Mouse (Mus musculus): ENCODE results near the gene Srpk2. TPM values are rescaled to one million over a fixed set of nuclear protein-coding genes. Genes with fewer than 3 reads are reported as not detected.
A peak's percentile ranks its signal among the peaks of the same experiment; 100 is the strongest.

The Srpk2 gene
- polyA plus RNA-seq, 1 experiment from 2014 or later: 39.8 TPM

- Histone ChIP-seq H3K4me2 (no peak overlapping the region), H3K9ac (no peak overlapping the region), H3K4me1 (no peaks in the 10 kb centered on the region), H3K36me3 (peaks cover 15% of the 10 kb centered on the region), H3K4me3 (no peak overlapping the region), H3K27ac (no peak overlapping the region), H3K9me3 (no peaks in the 10 kb centered on the region), H3K27me3 (no peaks in the 10 kb centered on the region)
- 89% methylated on average over 7 of the region's 7 CpGs for WGBS
- no peak for ATAC-seq (ENCODE audit: borderline replicate concordance, extremely low read depth, low FRiP score, low TSS enrichment)
Measured at GRCm38 (mm10) chr5:23535692-23536091, 148.7 kb downstream of the Srpk2 start.

- Histone ChIP-seq H3K4me2 (no peak overlapping the region), H3K4me3 (no peak overlapping the region), H3K27me3 (no peaks in the 10 kb centered on the region), H3K9me3 (no peaks in the 10 kb centered on the region), H3K36me3 (no peaks in the 10 kb centered on the region), H3K9ac (no peak overlapping the region), H3K27ac (no peak overlapping the region), H3K4me1 (no peaks in the 10 kb centered on the region)
- WGBS: 84% methylated on average over 7 of the region's 7 CpGs
- ATAC-seq (ENCODE audit: borderline replicate concordance, extremely low read depth, low FRiP score, low TSS enrichment): no peak
Measured at GRCm38 (mm10) chr5:23531541-23532096, 152.8 kb downstream of the Srpk2 start.

- 86% methylated on average over 6 of the region's 6 CpGs for WGBS
- no peaks in the 10 kb centered on the region for H3K36me3 ChIP-seq
- no peak overlapping the region for H3K4me3 ChIP-seq
- no peak overlapping the region for H3K4me2 ChIP-seq
- ATAC-seq (ENCODE audit: borderline replicate concordance, extremely low read depth, low FRiP score, low TSS enrichment): no peak
- no peaks in the 10 kb centered on the region for H3K9me3 ChIP-seq
- no peaks in the 10 kb centered on the region for H3K27me3 ChIP-seq
- H3K27ac ChIP-seq: no peak overlapping the region
- H3K4me1 ChIP-seq: no peaks in the 10 kb centered on the region
- no peak overlapping the region for H3K9ac ChIP-seq
Measured at GRCm38 (mm10) chr5:23531100-23531499, 153.3 kb downstream of the Srpk2 start.

- Histone ChIP-seq H3K27ac (no peak overlapping the region), H3K9me3 (no peaks in the 10 kb centered on the region), H3K4me3 (no peak overlapping the region), H3K4me1 (peaks cover 2% of the 10 kb centered on the region), H3K4me2 (no peak overlapping the region), H3K36me3 (peaks cover 11% of the 10 kb centered on the region), H3K27me3 (no peaks in the 10 kb centered on the region), H3K9ac (no peak overlapping the region)
- WGBS: 49% methylated on average over 3 of the region's 3 CpGs
- ATAC-seq (ENCODE audit: borderline replicate concordance, extremely low read depth, low FRiP score, low TSS enrichment): no peak
Measured at GRCm38 (mm10) chr5:23524621-23525020, 159.8 kb downstream of the Srpk2 start.

GRCm38 (mm10) chr5:23523936-23524335 is 160.5 kb downstream of the Srpk2 start:
- Histone ChIP-seq H3K4me1 (peaks cover 9% of the 10 kb centered on the region), H3K9me3 (no peaks in the 10 kb centered on the region), H3K27me3 (no peaks in the 10 kb centered on the region), H3K27ac (no peak overlapping the region), H3K4me2 (no peak overlapping the region), H3K9ac (no peak overlapping the region), H3K36me3 (peaks cover 11% of the 10 kb centered on the region), H3K4me3 (no peak overlapping the region)
- 74% methylated on average over 3 of the region's 3 CpGs for WGBS
- no peak for ATAC-seq (ENCODE audit: borderline replicate concordance, extremely low read depth, low FRiP score, low TSS enrichment)

- no peak for ATAC-seq (ENCODE audit: borderline replicate concordance, extremely low read depth, low FRiP score, low TSS enrichment)
- H3K9ac ChIP-seq: no peak overlapping the region
- no peak overlapping the region for H3K27ac ChIP-seq
- no peaks in the 10 kb centered on the region for H3K27me3 ChIP-seq
- 88% methylated on average over 1 of the region's 1 CpGs for WGBS
- H3K4me2 ChIP-seq: no peak overlapping the region
- no peak overlapping the region for H3K4me3 ChIP-seq
- H3K9me3 ChIP-seq: no peaks in the 10 kb centered on the region
- peaks cover 14% of the 10 kb centered on the region for H3K4me1 ChIP-seq
- H3K36me3 ChIP-seq: peaks cover 11% of the 10 kb centered on the region
Measured at GRCm38 (mm10) chr5:23521645-23522044, 162.8 kb downstream of the Srpk2 start.

GRCm38 (mm10) chr5:23519679-23520078 is 164.7 kb downstream of the Srpk2 start:
- Histone ChIP-seq H3K4me1 (peaks cover 14% of the 10 kb centered on the region), H3K27ac (no peak overlapping the region), H3K4me3 (no peak overlapping the region), H3K9me3 (no peaks in the 10 kb centered on the region), H3K36me3 (peaks cover 15% of the 10 kb centered on the region), H3K4me2 (no peak overlapping the region), H3K9ac (no peak overlapping the region), H3K27me3 (no peaks in the 10 kb centered on the region)
- ATAC-seq (ENCODE audit: borderline replicate concordance, extremely low read depth, low FRiP score, low TSS enrichment): no peak
- WGBS: 91% methylated on average over 3 of the region's 3 CpGs

GRCm38 (mm10) chr5:23518673-23519072 is 165.7 kb downstream of the Srpk2 start:
- Histone ChIP-seq H3K9ac (no peak overlapping the region), H3K4me3 (no peak overlapping the region), H3K27ac (0 out of 2 replicates have a peak overlapping the region, but pooled peaks have one; percentile 2), H3K27me3 (no peaks in the 10 kb centered on the region), H3K4me2 (no peak overlapping the region), H3K9me3 (no peaks in the 10 kb centered on the region), H3K4me1 (peaks cover 14% of the 10 kb centered on the region), H3K36me3 (peaks cover 18% of the 10 kb centered on the region)
- ATAC-seq (ENCODE audit: borderline replicate concordance, extremely low read depth, low FRiP score, low TSS enrichment): peak; percentile 77; the same call in 1 of the 2 replicates
- 25% methylated on average over 3 of the region's 3 CpGs for WGBS

GRCm38 (mm10) chr5:23517839-23518238 is 166.6 kb downstream of the Srpk2 start:
- Histone ChIP-seq H3K4me3 (no peak overlapping the region), H3K9ac (no peak overlapping the region), H3K4me2 (no peak overlapping the region), H3K9me3 (no peaks in the 10 kb centered on the region), H3K27me3 (no peaks in the 10 kb centered on the region), H3K27ac (no peak overlapping the region), H3K36me3 (peaks cover 23% of the 10 kb centered on the region; the same call in 1 of the 2 replicates), H3K4me1 (peaks cover 14% of the 10 kb centered on the region)
- 71% methylated on average over 4 of the region's 4 CpGs for WGBS
- no peak for ATAC-seq (ENCODE audit: borderline replicate concordance, extremely low read depth, low FRiP score, low TSS enrichment)

- Histone ChIP-seq H3K4me3 (no peak overlapping the region), H3K27me3 (no peaks in the 10 kb centered on the region), H3K4me1 (peaks cover 14% of the 10 kb centered on the region), H3K4me2 (no peak overlapping the region), H3K9me3 (no peaks in the 10 kb centered on the region), H3K36me3 (peaks cover 25% of the 10 kb centered on the region; the same call in 1 of the 2 replicates), H3K27ac (no peak overlapping the region), H3K9ac (no peak overlapping the region)
- no peak for ATAC-seq (ENCODE audit: borderline replicate concordance, extremely low read depth, low FRiP score, low TSS enrichment)
- 82% methylated on average over 3 of the region's 3 CpGs for WGBS
Measured at GRCm38 (mm10) chr5:23516962-23517361, 167.5 kb downstream of the Srpk2 start.

GRCm38 (mm10) chr5:23515038-23515437 is 169.4 kb downstream of the Srpk2 start:
- H3K4me1 ChIP-seq: peaks cover 14% of the 10 kb centered on the region
- H3K9ac ChIP-seq: no peak overlapping the region
- 83% methylated on average over 10 of the region's 10 CpGs for WGBS
- no peaks in the 10 kb centered on the region for H3K9me3 ChIP-seq
- no peak overlapping the region for H3K4me2 ChIP-seq
- H3K4me3 ChIP-seq: no peak overlapping the region
- H3K27me3 ChIP-seq: no peaks in the 10 kb centered on the region
- H3K27ac ChIP-seq: no peak overlapping the region
- no peak for ATAC-seq (ENCODE audit: borderline replicate concordance, extremely low read depth, low FRiP score, low TSS enrichment)
- peaks cover 26% of the 10 kb centered on the region; the same call in 1 of the 2 replicates for H3K36me3 ChIP-seq

- Histone ChIP-seq H3K9ac (no peak overlapping the region), H3K4me3 (no peak overlapping the region), H3K36me3 (peaks cover 28% of the 10 kb centered on the region; the same call in 1 of the 2 replicates), H3K9me3 (no peaks in the 10 kb centered on the region), H3K27ac (no peak overlapping the region), H3K4me1 (peaks cover under 1% of the 10 kb centered on the region), H3K27me3 (no peaks in the 10 kb centered on the region), H3K4me2 (no peak overlapping the region)
- WGBS: 93% methylated on average over 13 of the region's 13 CpGs
- no peak for ATAC-seq (ENCODE audit: borderline replicate concordance, extremely low read depth, low FRiP score, low TSS enrichment)
Measured at GRCm38 (mm10) chr5:23513468-23513867, 170.9 kb downstream of the Srpk2 start.

GRCm38 (mm10) chr5:23512556-23512955 is 171.9 kb downstream of the Srpk2 start:
- H3K9ac ChIP-seq: no peak overlapping the region
- 89% methylated on average over 7 of the region's 7 CpGs for WGBS
- no peak overlapping the region for H3K4me3 ChIP-seq
- no peak for ATAC-seq (ENCODE audit: borderline replicate concordance, extremely low read depth, low FRiP score, low TSS enrichment)
- no peak overlapping the region for H3K4me2 ChIP-seq
- H3K4me1 ChIP-seq: no peaks in the 10 kb centered on the region
- H3K27me3 ChIP-seq: no peaks in the 10 kb centered on the region
- H3K9me3 ChIP-seq: no peaks in the 10 kb centered on the region
- peaks cover 28% of the 10 kb centered on the region; the same call in 1 of the 2 replicates for H3K36me3 ChIP-seq
- H3K27ac ChIP-seq: no peak overlapping the region

All from lung, embryonic 15.5 days (tissue).